Mouse (Mus musculus) embryonic fibroblast, embryonic 13.5 days (primary cell): ENCODE results near the gene Tlk1.

Experiments
- CTCF ChIP-seq: IDR thresholded peaks from 2 replicates; pipeline ENCODE4 v1.5.1; 2011; ENCODE audit warnings: mild to moderate bottlenecking, control low read depth, low read length, moderate library complexity, borderline replicate concordance; ENCODE audit not compliant: insufficient read depth
- POLR2A ChIP-seq: IDR thresholded peaks from 2 replicates; pipeline ENCODE4 v1.6.1; 2011; ENCODE audit warnings: low read depth, mild to moderate bottlenecking, control low read depth, low read length, moderate library complexity

DNA sequence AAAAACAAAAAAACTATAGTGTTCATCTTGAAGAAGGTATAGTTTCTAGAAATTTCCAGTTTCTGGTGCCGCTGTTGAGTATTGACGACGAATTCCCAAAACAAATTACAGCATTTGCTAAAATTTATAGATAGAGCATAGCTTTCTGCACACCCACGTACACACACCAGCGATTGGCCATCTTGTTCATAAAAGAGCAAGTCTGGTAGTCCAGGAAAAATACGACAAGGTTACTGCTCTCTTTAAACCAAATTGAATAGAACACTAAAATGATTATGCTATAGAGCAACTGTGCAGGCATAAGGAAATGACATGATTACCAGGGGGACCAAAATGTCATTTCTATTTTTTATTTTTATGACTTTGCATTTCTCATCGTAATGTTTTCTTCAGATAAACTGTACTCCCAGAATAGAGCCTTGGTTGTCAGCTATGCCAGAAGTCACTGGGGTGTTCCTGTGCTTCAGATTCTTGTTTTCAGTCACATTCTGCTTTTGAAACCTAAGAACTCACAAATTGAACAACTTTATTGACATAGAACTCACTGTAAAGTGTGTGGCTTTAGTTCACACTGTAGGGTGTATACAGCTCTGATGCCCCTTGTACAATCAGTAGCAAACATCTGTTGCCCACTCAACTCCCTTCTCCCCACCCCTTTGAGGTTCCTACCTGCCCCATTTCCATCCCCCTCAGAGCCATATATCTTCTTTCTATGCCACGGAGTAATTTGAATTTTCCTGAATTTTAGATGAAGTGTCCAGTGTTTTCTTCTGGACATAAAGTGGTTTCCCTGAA lies 1.1 kb upstream of the Tlk1 start:
- TF ChIP-seq CTCF (no peak), POLR2A (no peak)
